Mouse (Mus musculus) forebrain, embryonic 15.5 days (tissue): Measurements from ENCODE around the gene Mcmbp. TPM values are rescaled to one million over a fixed set of nuclear protein-coding genes. Genes with fewer than 3 reads are reported as not detected.
"Not testable (repeated sequence)": the region's sequence is repeated elsewhere in the genome, so short reads cannot be mapped to it uniquely, and the experiment has no call there.

Experiments
- ATAC-seq: fragments of 200-750 bp; cut with Nextera tagmentation; replicated peaks from 2 replicates; pipeline ENCODE4 v1.8.0; 2017; ENCODE audit warnings: mild to moderate bottlenecking, moderate TSS enrichment, moderate library complexity
- H3K27ac ChIP-seq: fragments of 300-500 bp; sonication (generic); replicated peaks from 2 replicates; pipeline ENCODE4 v1.5.1; 2015; ENCODE audit warnings: mild to moderate bottlenecking, inconsistent platforms
- H3K27me3 ChIP-seq: fragments of 300-500 bp; sonication (generic); 2 replicates; pipeline ENCODE4 v1.6.1; 2015; ENCODE audit warnings: inconsistent platforms
- H3K36me3 ChIP-seq: fragments of 300-500 bp; sonication (generic); 2 replicates; pipeline ENCODE4 v1.6.1; 2015; ENCODE audit warnings: mild to moderate bottlenecking, inconsistent platforms
- H3K4me1 ChIP-seq: fragments of 300-500 bp; sonication (generic); 2 replicates; pipeline ENCODE4 v1.6.1; 2015; ENCODE audit warnings: inconsistent platforms
- H3K4me2 ChIP-seq: fragments of 300-500 bp; sonication (generic); replicated peaks from 2 replicates; pipeline ENCODE4 v1.6.1; 2015; ENCODE audit warnings: mild to moderate bottlenecking, inconsistent platforms
- H3K4me3 ChIP-seq: fragments of 300-500 bp; sonication (generic); 2 replicates; pipeline ENCODE4 v1.5.1; 2015; ENCODE audit warnings: mild to moderate bottlenecking, inconsistent platforms
- H3K9ac ChIP-seq: fragments of 300-500 bp; sonication (generic); replicated peaks from 2 replicates; pipeline ENCODE4 v1.6.1; 2015; ENCODE audit warnings: mild to moderate bottlenecking, inconsistent platforms
- H3K9me3 ChIP-seq: fragments of 300-500 bp; sonication (generic); 2 replicates; pipeline ENCODE4 v1.6.1; 2016; ENCODE audit warnings: inconsistent platforms
- WGBS: fragments of 180-500 bp; shearing (Covaris S2); methylation state at CpG from one replicate; pipeline ENCODE4 v1.1.7; 2015; ENCODE audit warnings: mixed read lengths; 5-methylcytosine and 5-hydroxymethylcytosine counted together
- polyA plus RNA-seq: library from polyadenylated mRNA; unstranded; fragments of >200 nt; fragmentation: Nextera tagmentation; extraction: Ambion mirVana; gene quantifications from 2 replicates; pipeline ENCODE4 v1.2.1, GENCODE M21; 2015

Gene Mcmbp
- polyA plus RNA-seq, 1 experiment from 2014 or later, result 61.0 TPM

DNA sequence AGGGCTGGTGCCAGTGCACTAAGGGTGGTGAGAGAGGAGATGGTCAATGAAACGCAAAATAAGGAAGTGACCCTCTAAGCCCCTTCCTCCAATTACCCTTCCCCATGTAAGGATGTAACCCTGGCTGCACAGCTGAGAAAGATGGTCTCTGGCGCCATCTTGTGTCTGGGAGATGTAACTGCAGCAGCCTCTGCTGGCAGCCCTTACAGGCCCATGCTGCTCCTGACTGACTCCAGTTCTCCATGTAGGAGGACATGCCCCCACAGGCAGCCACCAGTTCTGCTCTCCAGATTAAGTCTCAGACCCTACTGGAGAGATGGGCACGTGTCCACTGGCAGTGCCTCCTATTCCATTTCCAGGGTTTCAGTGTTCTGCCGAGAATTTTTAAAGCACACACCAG, 34.6 kb downstream of the Mcmbp start:
- ATAC-seq, result peak; percentile 73
- H3K36me3 ChIP-seq, result peaks cover 85% of the 10 kb centered on the region

DNA sequence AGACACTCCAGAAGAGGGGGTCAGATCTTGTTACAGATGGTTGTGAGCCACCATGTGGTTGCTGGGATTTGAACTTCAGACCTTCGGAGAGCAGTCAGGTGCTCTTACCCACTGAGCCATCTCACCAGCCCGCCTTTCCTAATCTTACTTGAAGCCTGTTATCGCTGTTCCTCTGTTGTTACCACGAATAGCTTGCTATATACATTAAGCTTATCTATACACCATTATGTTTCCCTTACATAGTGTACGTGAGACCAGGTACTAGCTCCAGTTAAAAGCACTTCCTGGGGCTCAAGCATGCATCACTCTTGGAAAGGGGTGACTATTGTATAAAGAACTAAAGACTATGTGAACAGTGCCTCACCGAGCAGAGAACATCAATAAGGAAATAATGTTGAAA, 40.3 kb downstream of the Mcmbp start:
- not testable (repeated sequence) for ATAC-seq, H3K9me3 ChIP-seq, H3K4me3 ChIP-seq, H3K9ac ChIP-seq, H3K27me3 ChIP-seq, H3K4me1 ChIP-seq, H3K4me2 ChIP-seq, H3K27ac ChIP-seq
- peaks cover 84% of the 10 kb centered on the region for H3K36me3 ChIP-seq
- 91% methylated on average over 6 of the region's 6 CpGs for WGBS

More for the DNA sequence above, 34.6 kb downstream of the Mcmbp start:
- Histone ChIP-seq H3K4me2 (no peak overlapping the region), H3K4me3 (no peak overlapping the region), H3K4me1 (no peaks in the 10 kb centered on the region), H3K9me3 (no peaks in the 10 kb centered on the region), H3K9ac (no peak overlapping the region), H3K27ac (no peak overlapping the region), H3K27me3 (no peaks in the 10 kb centered on the region)
- WGBS, result 31% methylated on average over 4 of the region's 4 CpGs

DNA sequence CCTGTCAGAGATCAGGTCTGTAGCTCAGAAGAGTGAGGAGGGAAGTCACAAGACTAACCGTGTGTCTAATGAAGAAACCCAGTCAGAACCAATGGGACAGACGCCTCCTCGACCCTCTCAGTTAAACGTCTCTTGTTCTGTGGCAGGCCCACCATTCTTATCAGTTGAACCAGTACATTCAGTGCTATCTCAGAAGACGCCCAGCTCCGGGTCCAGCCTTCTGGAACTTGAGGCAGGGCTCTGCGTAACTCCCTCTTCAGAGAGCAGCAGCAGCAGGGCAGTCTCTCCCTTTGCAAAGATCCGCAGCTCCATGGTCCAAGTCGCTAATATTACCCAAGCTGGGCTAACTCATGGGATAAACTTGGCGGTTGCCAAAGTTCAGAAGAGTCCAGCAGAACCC, 45.4 kb downstream of the Mcmbp start:
- Histone ChIP-seq H3K4me2 (no peak overlapping the region), H3K4me1 (peaks cover 17% of the 10 kb centered on the region), H3K9me3 (no peaks in the 10 kb centered on the region), H3K4me3 (no peak overlapping the region), H3K9ac (no peak overlapping the region), H3K27ac (no peak overlapping the region), H3K27me3 (no peaks in the 10 kb centered on the region), H3K36me3 (peaks cover 71% of the 10 kb centered on the region)
- no peak for ATAC-seq
- 85% methylated on average over 10 of the region's 10 CpGs for WGBS

DNA sequence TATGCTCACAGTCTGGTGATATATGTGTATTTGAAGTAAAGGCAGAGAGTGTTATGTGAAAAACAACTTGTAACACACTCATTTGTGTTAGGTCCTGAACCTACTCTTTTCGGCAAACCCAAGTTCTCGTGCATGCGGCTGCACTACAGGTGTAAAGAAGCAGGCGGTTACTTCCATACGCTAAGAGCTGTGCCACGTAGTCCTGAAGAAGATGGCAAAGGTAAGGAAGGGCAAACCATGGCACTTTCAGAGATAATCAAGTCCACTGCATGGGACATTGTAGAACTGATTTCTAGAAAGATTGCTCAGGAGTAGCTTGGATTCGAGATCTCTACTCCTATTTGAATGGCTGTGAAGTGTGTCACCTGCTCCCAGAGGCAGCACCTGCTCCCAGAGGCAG, 48.1 kb downstream of the Mcmbp start:
- H3K27me3 ChIP-seq, result no peaks in the 10 kb centered on the region
- WGBS, result 92% methylated on average over 7 of the region's 7 CpGs
- H3K4me2 ChIP-seq, result no peak overlapping the region
- H3K9ac ChIP-seq, result no peak overlapping the region
- no peak for ATAC-seq
- H3K4me1 ChIP-seq, result peaks cover 17% of the 10 kb centered on the region
- no peak overlapping the region for H3K4me3 ChIP-seq
- H3K27ac ChIP-seq, result no peak overlapping the region
- H3K36me3 ChIP-seq, result peaks cover 60% of the 10 kb centered on the region
- H3K9me3 ChIP-seq, result peaks cover 5% of the 10 kb centered on the region; the same call in 1 of the 2 replicates

DNA sequence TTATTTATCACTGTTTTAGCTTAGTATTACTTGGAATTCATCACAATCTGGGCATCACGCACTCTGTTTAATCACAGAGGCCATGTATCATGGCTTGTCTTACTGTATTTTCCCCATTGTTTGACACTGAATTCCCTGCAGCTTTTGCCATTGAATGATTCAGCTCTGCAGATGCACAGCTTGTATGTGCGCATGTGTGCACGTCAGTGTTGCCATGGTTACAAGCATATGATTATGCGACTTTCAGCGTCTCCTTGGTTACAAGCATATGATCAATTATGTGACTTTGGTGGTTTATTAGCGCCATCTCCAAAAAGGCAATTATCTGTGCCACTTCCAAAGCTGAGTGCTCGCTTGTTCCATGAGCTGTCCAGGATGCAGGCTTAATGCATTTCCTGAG, 49.5 kb downstream of the Mcmbp start:
- peaks cover 5% of the 10 kb centered on the region; the same call in 1 of the 2 replicates for H3K9me3 ChIP-seq
- WGBS, result 26% methylated on average over 7 of the region's 7 CpGs
- no peaks in the 10 kb centered on the region for H3K27me3 ChIP-seq
- peak; percentile 77 for ATAC-seq
- peak overlapping the region; percentile 40 for H3K9ac ChIP-seq
- H3K4me1 ChIP-seq, result peaks cover 17% of the 10 kb centered on the region
- peak overlapping the region; percentile 96 for H3K27ac ChIP-seq
- peaks cover 62% of the 10 kb centered on the region for H3K36me3 ChIP-seq
- peak overlapping the region; percentile 52 for H3K4me3 ChIP-seq
- H3K4me2 ChIP-seq, result peak overlapping the region; percentile 44

DNA sequence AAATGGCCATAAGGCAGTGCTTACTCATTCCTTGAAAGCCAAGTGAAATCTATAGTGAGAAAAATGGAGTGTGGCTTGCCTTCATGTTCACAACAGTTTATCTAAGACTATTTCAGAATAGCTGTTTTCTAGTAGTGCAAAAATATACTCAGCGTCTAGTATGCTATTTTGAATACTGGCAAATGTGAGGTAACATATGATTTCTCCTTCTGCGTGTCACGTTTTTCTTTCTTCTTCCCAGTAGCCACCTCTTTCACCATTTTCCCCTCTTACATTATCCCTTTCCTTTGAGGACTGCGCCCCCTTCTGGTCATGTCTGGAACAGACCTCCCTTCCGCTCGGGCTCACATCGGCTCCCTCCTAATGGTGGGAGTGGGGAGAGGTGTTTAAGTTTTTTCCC, 50.2 kb downstream of the Mcmbp start:
- Histone ChIP-seq H3K9ac (peak overlapping the region; percentile 40), H3K27ac (peak overlapping the region; percentile 96), H3K4me1 (peaks cover 17% of the 10 kb centered on the region), H3K4me2 (peak overlapping the region; percentile 49), H3K27me3 (no peaks in the 10 kb centered on the region), H3K36me3 (peaks cover 62% of the 10 kb centered on the region), H3K4me3 (peak overlapping the region; percentile 52), H3K9me3 (peaks cover 5% of the 10 kb centered on the region; the same call in 1 of the 2 replicates)
- ATAC-seq, result peak; percentile 62
- 4% methylated on average over 7 of the region's 7 CpGs for WGBS

DNA sequence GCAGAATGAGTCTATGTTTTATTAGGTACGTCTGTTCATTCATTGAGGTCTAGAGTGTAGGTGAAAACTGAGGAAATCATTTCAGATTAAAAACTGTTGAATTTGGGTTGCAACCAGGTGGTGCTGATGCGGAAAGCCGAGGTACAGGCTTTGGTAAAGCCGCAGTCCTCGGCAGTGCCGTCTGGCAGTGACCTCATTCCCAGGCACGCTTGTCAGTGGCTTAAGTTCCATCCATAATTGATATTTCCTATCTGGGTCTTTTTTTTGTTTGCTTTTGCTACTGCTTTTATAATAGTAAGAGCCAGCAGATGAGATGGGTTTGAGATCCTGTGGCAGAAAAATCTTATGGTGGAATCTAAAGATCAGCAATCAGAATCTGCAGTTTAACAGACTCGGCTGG, 50.9 kb downstream of the Mcmbp start:
- Histone ChIP-seq H3K4me3 (peak overlapping the region; percentile 52), H3K9me3 (peaks cover 5% of the 10 kb centered on the region; the same call in 1 of the 2 replicates), H3K36me3 (peaks cover 62% of the 10 kb centered on the region), H3K27ac (peak overlapping the region; percentile 96), H3K4me1 (peaks cover 17% of the 10 kb centered on the region), H3K4me2 (peak overlapping the region; percentile 49), H3K9ac (peak overlapping the region; percentile 66), H3K27me3 (no peaks in the 10 kb centered on the region)
- no peak for ATAC-seq
- WGBS, result 56% methylated on average over 8 of the region's 8 CpGs

DNA sequence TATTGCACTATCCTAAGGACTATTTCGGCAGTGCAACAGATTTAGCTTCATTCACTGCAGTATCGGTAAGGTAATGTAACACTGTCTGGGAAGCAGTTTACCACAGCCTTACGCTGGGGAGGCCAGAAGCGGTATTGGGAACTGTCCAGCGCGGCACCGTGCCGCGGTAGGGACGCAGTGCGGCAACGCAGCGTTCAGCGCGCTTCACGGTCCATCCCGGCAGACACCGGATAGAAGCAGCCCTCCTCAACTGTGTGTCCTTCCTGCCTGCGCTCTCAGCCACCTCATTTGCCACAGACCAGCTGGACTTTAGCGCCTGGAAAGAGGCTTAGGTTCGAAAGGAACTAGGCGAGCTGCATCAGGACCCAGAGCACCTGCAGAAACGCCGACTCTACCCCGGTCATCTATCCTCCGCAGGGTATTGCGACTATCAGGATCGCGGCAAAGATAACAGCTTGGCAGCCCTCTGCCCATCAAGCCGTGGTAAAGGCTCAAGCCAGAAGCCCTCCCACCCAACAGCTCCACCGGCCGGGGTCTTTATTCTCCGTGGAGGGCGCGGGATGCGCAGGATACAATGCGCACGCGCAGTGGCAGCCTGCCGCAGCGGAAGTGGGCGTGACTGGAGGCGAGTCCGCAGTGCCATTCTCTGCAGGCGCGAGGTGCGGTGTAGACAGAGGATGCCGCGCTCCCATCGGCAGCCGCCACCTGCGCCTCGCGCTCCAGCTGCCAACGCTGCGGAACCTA, 52.3 kb downstream of the Mcmbp start:
- H3K4me3 ChIP-seq, result peak overlapping the region; percentile 52
- peak overlapping the region; percentile 96 for H3K27ac ChIP-seq
- H3K36me3 ChIP-seq, result peaks cover 60% of the 10 kb centered on the region
- peaks cover 17% of the 10 kb centered on the region for H3K4me1 ChIP-seq
- H3K27me3 ChIP-seq, result no peaks in the 10 kb centered on the region
- H3K9me3 ChIP-seq, result peaks cover 5% of the 10 kb centered on the region; the same call in 1 of the 2 replicates
- H3K9ac ChIP-seq, result peak overlapping the region; percentile 66
- peak overlapping the region; percentile 49 for H3K4me2 ChIP-seq
- peak; percentile 83 for ATAC-seq
- WGBS, result 50% methylated on average over 56 of the region's 56 CpGs

GRCm38 (mm10) chr7:128678546-128678945, 61.7 kb downstream of the Mcmbp start:
- ATAC-seq, result no peak
- Histone ChIP-seq H3K36me3 (peaks cover 10% of the 10 kb centered on the region), H3K27ac (no peak overlapping the region), H3K9ac (no peak overlapping the region), H3K4me3 (no peak overlapping the region), H3K27me3 (no peaks in the 10 kb centered on the region), H3K9me3 (no peaks in the 10 kb centered on the region), H3K4me2 (no peak overlapping the region), H3K4me1 (no peaks in the 10 kb centered on the region; the same call in 1 of the 2 replicates)
- WGBS, result 59% methylated on average over 3 of the region's 3 CpGs

DNA sequence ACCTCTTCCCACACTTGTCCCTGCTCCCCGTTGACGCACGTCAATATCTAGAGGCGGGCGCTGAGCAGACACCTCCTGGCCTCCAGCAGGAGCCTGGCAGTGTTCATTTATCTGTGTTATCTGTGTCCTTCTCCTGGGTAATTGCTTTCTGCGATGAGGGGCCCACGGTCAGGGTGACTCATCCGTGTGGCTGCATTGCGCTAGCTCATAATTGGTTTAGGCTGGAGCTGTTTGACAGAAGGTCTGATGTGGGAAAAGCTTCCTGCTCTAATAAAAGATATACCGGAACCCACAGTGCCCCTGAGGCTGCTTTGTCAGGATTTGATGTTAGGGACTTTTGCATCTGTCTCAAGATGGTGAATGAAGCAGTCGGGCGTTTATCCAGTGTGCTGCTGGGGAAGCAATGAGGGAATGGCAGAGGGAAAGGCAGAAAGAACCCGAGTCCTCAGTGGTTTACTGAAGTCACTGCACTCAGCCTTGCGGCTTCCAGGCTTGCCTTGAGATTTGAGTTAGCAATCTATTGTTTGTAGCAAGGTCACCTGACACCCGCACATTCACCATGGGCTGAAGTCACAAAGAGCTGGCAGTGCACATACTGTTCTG, 67.8 kb downstream of the Mcmbp start:
- peak; percentile 66 for ATAC-seq
- H3K4me1 ChIP-seq, result peaks cover 24% of the 10 kb centered on the region
- peaks cover 4% of the 10 kb centered on the region for H3K36me3 ChIP-seq
- WGBS, result 3% methylated on average over 15 of the region's 15 CpGs
- H3K27me3 ChIP-seq, result no peaks in the 10 kb centered on the region
- H3K9ac ChIP-seq, result peak overlapping the region; percentile 36; the same call in 1 of the 2 replicates
- H3K9me3 ChIP-seq, result no peaks in the 10 kb centered on the region
- peak overlapping the region; percentile 14; the same call in 1 of the 2 replicates for H3K4me3 ChIP-seq
- H3K4me2 ChIP-seq, result peak overlapping the region; percentile 41
- H3K27ac ChIP-seq, result peak overlapping the region; percentile 76

DNA sequence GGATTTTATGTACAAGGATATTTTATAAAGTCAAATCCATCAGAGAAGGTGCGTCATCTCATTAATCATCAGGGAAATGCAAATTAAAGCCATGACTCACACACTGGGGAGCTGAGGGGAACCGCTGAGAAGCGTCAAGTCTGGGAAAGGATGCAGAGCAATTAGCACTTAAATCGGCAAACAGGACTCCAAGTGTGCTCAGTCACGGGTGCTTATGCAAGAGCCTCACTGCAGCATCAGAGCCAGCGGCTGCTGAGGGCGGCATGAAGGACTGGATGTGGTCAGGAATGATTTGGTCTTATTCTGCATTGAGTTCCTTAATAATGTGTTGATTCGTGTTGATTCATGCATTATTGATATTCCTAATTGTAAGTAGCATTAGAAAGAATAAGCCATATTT, 68.3 kb downstream of the Mcmbp start:
- peak overlapping the region; percentile 36; the same call in 1 of the 2 replicates for H3K9ac ChIP-seq
- H3K27me3 ChIP-seq, result no peaks in the 10 kb centered on the region
- H3K4me2 ChIP-seq, result peak overlapping the region; percentile 41
- peaks cover 28% of the 10 kb centered on the region for H3K4me1 ChIP-seq
- 6% methylated on average over 8 of the region's 8 CpGs for WGBS
- H3K27ac ChIP-seq, result peak overlapping the region; percentile 76
- no peaks in the 10 kb centered on the region for H3K9me3 ChIP-seq
- no peak overlapping the region for H3K4me3 ChIP-seq
- peak; percentile 94 for ATAC-seq
- H3K36me3 ChIP-seq, result peaks cover 3% of the 10 kb centered on the region

DNA sequence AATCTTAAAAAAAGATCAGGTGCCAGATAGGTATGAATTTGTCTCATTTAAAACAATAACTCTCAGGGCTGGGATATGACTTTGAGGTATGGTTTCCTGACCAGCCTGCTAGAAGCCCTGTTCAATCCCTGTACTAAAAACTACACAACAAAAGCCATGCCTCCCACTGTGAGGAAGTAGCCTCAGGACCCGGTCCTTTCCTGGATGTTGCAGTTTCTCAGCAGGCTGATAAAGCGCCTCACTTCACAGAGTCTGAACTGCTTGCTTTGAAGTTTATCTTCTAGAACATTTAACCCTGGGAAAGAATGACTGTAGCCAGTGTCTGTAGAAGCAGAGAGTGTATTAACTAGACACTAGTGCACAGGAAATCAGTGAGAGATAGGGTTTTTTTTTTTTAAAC, 71.5 kb downstream of the Mcmbp start:
- Histone ChIP-seq H3K4me2 (no peak overlapping the region), H3K4me3 (no peak overlapping the region), H3K9me3 (no peaks in the 10 kb centered on the region), H3K9ac (no peak overlapping the region), H3K27ac (no peak overlapping the region), H3K36me3 (no peaks in the 10 kb centered on the region), H3K27me3 (no peaks in the 10 kb centered on the region), H3K4me1 (peaks cover 28% of the 10 kb centered on the region)
- ATAC-seq, result no peak
- WGBS, result 32% methylated on average over 2 of the region's 2 CpGs
